Mouse (Mus musculus) lung, embryonic 15.5 days (tissue): ENCODE data around the gene Gm11111. TPM values are rescaled to one million over a fixed set of nuclear protein-coding genes. Genes with fewer than 3 reads are reported as not detected.
A peak's percentile ranks its signal among the peaks of the same experiment; 100 is the strongest.

Experiments
- ATAC-seq: fragments of 200-750 bp; cut with Nextera tagmentation; 2 replicates; pipeline ENCODE4 v1.8.0; 2017; ENCODE audit warnings: moderate number of reproducible peaks, borderline replicate concordance; ENCODE audit not compliant: low FRiP score, low TSS enrichment; ENCODE audit errors: extremely low read depth
- H3K27ac ChIP-seq: fragments of 300-500 bp; sonication (generic); 2 replicates; pipeline ENCODE4 v1.5.1; 2015; ENCODE audit warnings: moderate library complexity, mild to moderate bottlenecking, inconsistent platforms
- H3K27me3 ChIP-seq: fragments of 300-500 bp; sonication (generic); 2 replicates; pipeline ENCODE4 v1.6.1; 2015; ENCODE audit warnings: inconsistent platforms
- H3K36me3 ChIP-seq: fragments of 300-500 bp; sonication (generic); 2 replicates; pipeline ENCODE4 v1.6.1; 2015; ENCODE audit warnings: inconsistent platforms
- H3K4me1 ChIP-seq: fragments of 300-500 bp; sonication (generic); 2 replicates; pipeline ENCODE4 v1.6.1; 2015; ENCODE audit warnings: inconsistent platforms
- H3K4me2 ChIP-seq: fragments of 300-500 bp; sonication (generic); 2 replicates; pipeline ENCODE4 v1.6.1; 2015; ENCODE audit warnings: inconsistent platforms, mild to moderate bottlenecking, moderate library complexity
- H3K4me3 ChIP-seq: fragments of 300-500 bp; sonication (generic); 2 replicates; pipeline ENCODE4 v1.5.1; 2015; ENCODE audit warnings: mild to moderate bottlenecking, inconsistent platforms
- H3K9ac ChIP-seq: fragments of 300-500 bp; sonication (generic); 2 replicates; pipeline ENCODE4 v1.6.1; 2015; ENCODE audit warnings: inconsistent platforms
- H3K9me3 ChIP-seq: fragments of 300-500 bp; sonication (generic); 2 replicates; pipeline ENCODE4 v1.6.1; 2016; ENCODE audit warnings: inconsistent platforms
- WGBS: fragments of 180-500 bp; shearing (Covaris S2); methylation state at CpG from one replicate; pipeline ENCODE4 v1.1.7; 2015; 5-methylcytosine and 5-hydroxymethylcytosine counted together
- polyA plus RNA-seq: library from polyadenylated mRNA; unstranded; fragments of >200 nt; fragmentation: Nextera tagmentation; extraction: Ambion mirVana; gene quantifications from 2 replicates; pipeline ENCODE4 v1.2.1, GENCODE M21; 2015

The Gm11111 gene
- polyA plus RNA-seq = not detected in 2 replicates

DNA sequence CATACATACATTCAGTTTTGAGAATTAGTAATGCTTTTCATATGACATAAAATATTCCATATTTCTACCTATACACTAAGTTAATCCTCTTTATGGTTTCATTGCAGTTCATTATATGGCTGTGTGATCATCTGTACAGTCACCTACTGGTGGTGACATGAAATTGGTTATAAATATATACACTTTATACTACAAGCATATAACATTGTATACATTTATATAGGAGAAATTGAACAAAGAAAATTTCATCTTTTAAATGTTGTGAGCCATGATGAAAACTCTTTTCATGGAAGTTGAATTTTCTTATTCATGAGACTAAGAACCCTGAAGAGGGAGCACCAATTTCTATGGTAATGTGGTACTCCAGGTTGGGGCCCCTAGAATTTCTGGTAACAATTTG is at the start of gene Gm11111:
Gm11111 (plus strand) TSS at position 301 of the 400 bp plus-strand sequence.
- Histone ChIP-seq H3K9ac (no peak within 1 kb of the TSS), H3K9me3 (no peaks in the 10 kb centered on the region)
- ATAC-seq = no peak

GRCm38 (mm10) chr5:98516214-98516613 is 36.3 kb upstream of the Gm11111 start:
- H3K4me1 ChIP-seq = no peaks in the 10 kb centered on the region
- H3K27ac ChIP-seq = no peak overlapping the region
- no peaks in the 10 kb centered on the region for H3K9me3 ChIP-seq
- H3K36me3 ChIP-seq = no peaks in the 10 kb centered on the region
- H3K4me2 ChIP-seq = no peak overlapping the region
- H3K9ac ChIP-seq = no peak overlapping the region
- WGBS = 77% methylated on average over 7 of the region's 7 CpGs
- H3K4me3 ChIP-seq = no peak overlapping the region
- no peaks in the 10 kb centered on the region for H3K27me3 ChIP-seq
- no peak for ATAC-seq

More for the DNA sequence above, at the start of gene Gm11111:
- H3K36me3 ChIP-seq = no peaks in the 10 kb centered on the region
- H3K4me1 ChIP-seq = peaks cover 9% of the 10 kb centered on the region
- no peaks in the 10 kb centered on the region for H3K27me3 ChIP-seq
- no peak within 1 kb of the TSS for H3K4me3 ChIP-seq
- no peak within 1 kb of the TSS for H3K4me2 ChIP-seq
- H3K27ac ChIP-seq = no peak within 1 kb of the TSS

- no peak for ATAC-seq
- Histone ChIP-seq H3K9me3 (no peaks in the 10 kb centered on the region), H3K4me1 (no peaks in the 10 kb centered on the region)
These were observed 32.4 kb upstream of the Gm11111 start for GRCm38 (mm10) chr5:98520118-98520517.

GRCm38 (mm10) chr5:98522270-98522977 is 30.1 kb upstream of the Gm11111 start:
- Histone ChIP-seq H3K36me3 (no peaks in the 10 kb centered on the region), H3K4me2 (no peak overlapping the region), H3K27me3 (no peaks in the 10 kb centered on the region), H3K4me1 (no peaks in the 10 kb centered on the region), H3K27ac (no peak overlapping the region), H3K9ac (no peak overlapping the region), H3K9me3 (no peaks in the 10 kb centered on the region), H3K4me3 (no peak overlapping the region)
- ATAC-seq = no peak
- 93% methylated on average over 7 of the region's 7 CpGs for WGBS

More at GRCm38 (mm10) chr5:98520118-98520517, 32.4 kb upstream of the Gm11111 start:
- Histone ChIP-seq H3K9ac (no peak overlapping the region), H3K4me2 (no peak overlapping the region), H3K4me3 (no peak overlapping the region), H3K27ac (no peak overlapping the region), H3K27me3 (no peaks in the 10 kb centered on the region), H3K36me3 (no peaks in the 10 kb centered on the region)
- 30% methylated on average over 2 of the region's 2 CpGs for WGBS

- H3K4me1 ChIP-seq = no peaks in the 10 kb centered on the region
- H3K4me2 ChIP-seq = no peak overlapping the region
- H3K36me3 ChIP-seq = no peaks in the 10 kb centered on the region
- WGBS = 73% methylated on average over 7 of the region's 7 CpGs
- H3K9me3 ChIP-seq = no peaks in the 10 kb centered on the region
- H3K27me3 ChIP-seq = no peaks in the 10 kb centered on the region
- H3K4me3 ChIP-seq = no peak overlapping the region
- no peak overlapping the region for H3K9ac ChIP-seq
- no peak for ATAC-seq
- H3K27ac ChIP-seq = no peak overlapping the region
These were observed 29.4 kb upstream of the Gm11111 start for GRCm38 (mm10) chr5:98523050-98523449.

GRCm38 (mm10) chr5:98523783-98524182 is 28.7 kb upstream of the Gm11111 start:
- WGBS = 70% methylated on average over 1 of the region's 1 CpGs
- H3K27me3 ChIP-seq = no peaks in the 10 kb centered on the region
- no peaks in the 10 kb centered on the region for H3K4me1 ChIP-seq
- H3K27ac ChIP-seq = no peak overlapping the region
- no peak overlapping the region for H3K4me2 ChIP-seq
- H3K9me3 ChIP-seq = no peaks in the 10 kb centered on the region
- H3K4me3 ChIP-seq = no peak overlapping the region
- no peaks in the 10 kb centered on the region for H3K36me3 ChIP-seq
- ATAC-seq = no peak
- no peak overlapping the region for H3K9ac ChIP-seq

GRCm38 (mm10) chr5:98541333-98541732 is 11.2 kb upstream of the Gm11111 start:
- no peaks in the 10 kb centered on the region for H3K4me1 ChIP-seq
- H3K36me3 ChIP-seq = no peaks in the 10 kb centered on the region
- H3K9me3 ChIP-seq = no peaks in the 10 kb centered on the region
- no peak overlapping the region for H3K27ac ChIP-seq
- no peak overlapping the region for H3K4me3 ChIP-seq
- H3K9ac ChIP-seq = no peak overlapping the region
- H3K4me2 ChIP-seq = no peak overlapping the region
- 83% methylated on average over 1 of the region's 1 CpGs for WGBS
- no peak for ATAC-seq
- H3K27me3 ChIP-seq = no peaks in the 10 kb centered on the region

GRCm38 (mm10) chr5:98550285-98550684 is 2.2 kb upstream of the Gm11111 start:
- no peak overlapping the region for H3K9ac ChIP-seq
- H3K27ac ChIP-seq = 0 out of 2 replicates have a peak overlapping the region, but pooled peaks have one; percentile 0
- no peak overlapping the region for H3K4me2 ChIP-seq
- peaks cover 9% of the 10 kb centered on the region for H3K4me1 ChIP-seq
- no peaks in the 10 kb centered on the region for H3K36me3 ChIP-seq
- 31% methylated on average over 5 of the region's 5 CpGs for WGBS
- no peak for ATAC-seq
- no peak overlapping the region for H3K4me3 ChIP-seq
- no peaks in the 10 kb centered on the region for H3K27me3 ChIP-seq
- no peaks in the 10 kb centered on the region for H3K9me3 ChIP-seq

DNA sequence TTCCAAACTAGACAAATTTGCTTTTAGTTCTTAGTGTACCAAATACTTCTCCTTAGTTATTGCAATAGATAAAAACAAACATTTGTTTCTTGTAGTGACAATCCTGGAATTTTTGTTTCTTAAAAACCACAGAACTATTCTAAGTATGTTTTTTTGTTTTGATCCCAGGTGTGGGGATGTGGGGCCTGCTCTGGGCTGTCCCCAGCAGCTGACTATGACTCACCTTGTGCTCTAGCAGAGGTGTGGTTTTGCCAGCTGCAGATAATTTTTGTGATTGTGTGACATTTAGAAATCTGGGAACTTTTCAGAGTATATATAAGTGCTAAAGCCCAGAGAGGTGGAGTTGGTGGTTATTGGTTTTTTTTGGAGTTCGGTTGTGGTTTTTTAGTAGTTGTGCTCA is 1.6 kb upstream of the Gm11111 start:
- no peak overlapping the region for H3K27ac ChIP-seq
- no peak for ATAC-seq
- H3K4me2 ChIP-seq = no peak overlapping the region
- H3K27me3 ChIP-seq = no peaks in the 10 kb centered on the region
- no peak overlapping the region for H3K9ac ChIP-seq
- 94% methylated on average over 1 of the region's 1 CpGs for WGBS
- no peaks in the 10 kb centered on the region for H3K9me3 ChIP-seq
- H3K4me3 ChIP-seq = no peak overlapping the region
- no peaks in the 10 kb centered on the region for H3K36me3 ChIP-seq
- peaks cover 9% of the 10 kb centered on the region for H3K4me1 ChIP-seq

DNA sequence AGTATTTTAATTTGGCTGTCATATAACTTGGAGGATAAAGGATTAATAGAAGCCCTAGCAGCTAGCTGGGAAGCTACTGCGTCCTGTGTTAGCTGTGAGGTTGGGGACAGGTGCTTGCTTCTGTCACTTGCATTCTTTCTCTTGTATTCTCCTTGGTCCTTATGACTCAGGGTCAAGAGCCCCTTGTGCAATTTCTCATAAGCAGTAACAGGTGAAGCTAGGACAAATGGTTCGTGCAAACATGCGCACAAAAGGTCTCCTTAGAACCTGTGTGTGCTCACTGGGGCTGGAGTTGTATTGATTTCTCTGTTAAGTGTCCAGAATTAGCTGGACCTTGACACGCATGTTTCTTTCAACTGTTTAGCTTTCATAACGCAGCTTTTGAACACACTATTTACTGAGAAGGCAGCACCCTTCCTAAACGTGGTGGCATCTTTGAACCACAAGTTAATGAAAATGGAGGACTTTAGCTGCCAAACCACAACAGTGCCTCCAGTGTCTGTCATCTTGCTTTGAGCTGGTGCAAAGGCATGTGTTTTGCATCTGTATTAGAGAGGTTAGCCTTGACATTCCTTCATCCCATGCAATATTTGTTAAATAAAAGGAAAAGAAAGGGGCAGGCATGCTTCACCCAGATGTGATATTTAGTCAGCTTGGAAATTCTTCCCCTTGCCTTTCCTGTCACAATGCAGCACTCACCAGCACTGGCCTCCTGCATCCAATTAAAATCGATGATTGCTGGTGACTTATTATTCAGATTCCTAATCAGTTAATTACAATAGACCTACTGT is 511 bp downstream of the Gm11111 start:
- H3K4me2 ChIP-seq = no peak overlapping the region
- 60% methylated on average over 7 of the region's 7 CpGs for WGBS
- H3K36me3 ChIP-seq = no peaks in the 10 kb centered on the region
- no peak overlapping the region for H3K27ac ChIP-seq
- no peaks in the 10 kb centered on the region for H3K9me3 ChIP-seq
- H3K4me3 ChIP-seq = no peak overlapping the region
- no peak for ATAC-seq
- no peak overlapping the region for H3K9ac ChIP-seq
- H3K27me3 ChIP-seq = no peaks in the 10 kb centered on the region
- peaks cover 9% of the 10 kb centered on the region for H3K4me1 ChIP-seq

GRCm38 (mm10) chr5:98561301-98561700 is 8.8 kb downstream of the Gm11111 start:
- Histone ChIP-seq H3K9ac (no peak overlapping the region), H3K27ac (no peak overlapping the region), H3K27me3 (no peaks in the 10 kb centered on the region), H3K36me3 (no peaks in the 10 kb centered on the region), H3K9me3 (no peaks in the 10 kb centered on the region), H3K4me2 (no peak overlapping the region), H3K4me1 (peaks cover 12% of the 10 kb centered on the region), H3K4me3 (no peak overlapping the region)
- 80% methylated on average over 4 of the region's 4 CpGs for WGBS
- no peak for ATAC-seq

DNA sequence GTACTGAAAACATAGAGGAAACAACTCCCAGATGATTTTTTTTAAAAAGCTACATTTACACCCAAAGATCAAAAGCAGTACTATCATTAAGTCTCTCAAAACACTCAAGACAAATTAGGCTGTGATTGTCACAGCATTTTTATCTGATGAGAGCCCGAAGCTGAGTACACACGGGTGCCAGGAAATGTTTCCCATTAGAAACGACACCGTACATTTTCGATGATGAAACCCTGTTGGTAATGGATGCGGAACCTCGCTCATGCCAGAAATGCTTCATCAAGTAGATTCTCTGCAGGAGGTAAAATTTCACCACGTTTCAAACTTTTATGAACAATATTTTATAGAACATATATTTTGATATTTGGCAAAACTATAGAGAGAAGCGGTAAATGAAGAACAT is 10.3 kb downstream of the Gm11111 start:
- Histone ChIP-seq H3K4me2 (no peak overlapping the region), H3K4me3 (no peak overlapping the region), H3K36me3 (no peaks in the 10 kb centered on the region), H3K9me3 (no peaks in the 10 kb centered on the region), H3K4me1 (peaks cover 19% of the 10 kb centered on the region), H3K27ac (no peak overlapping the region), H3K9ac (no peak overlapping the region), H3K27me3 (no peaks in the 10 kb centered on the region)
- 40% methylated on average over 9 of the region's 9 CpGs for WGBS
- peak; percentile 25; the same call in 1 of the 2 replicates for ATAC-seq
